Mouse (Mus musculus): ENCODE results near the gene Gm20662. TPM values are rescaled to one million over a fixed set of nuclear protein-coding genes. Genes with fewer than 3 reads are reported as not detected.
A peak's percentile ranks its signal among the peaks of the same experiment; 100 is the strongest.
"Not testable (repeated sequence)": the region's sequence is repeated elsewhere in the genome, so short reads cannot be mapped to it uniquely, and the experiment has no call there.

Gm20662 gene
- total RNA-seq, 2 experiments from 2014 or later: not detected

- DNase-seq: no peak
Measured at GRCm38 (mm10) chr9:108010385-108010784, 14.2 kb downstream of the Gm20662 start.

GRCm38 (mm10) chr9:108013577-108013976 is 17.4 kb downstream of the Gm20662 start:
- DNase-seq: not testable (repeated sequence)

- no peak for DNase-seq
Measured at GRCm38 (mm10) chr9:108017127-108017526, 21.0 kb downstream of the Gm20662 start.

- no peak for DNase-seq
Measured at GRCm38 (mm10) chr9:108020741-108021140, 24.6 kb downstream of the Gm20662 start.

GRCm38 (mm10) chr9:108023216-108023615 is 27.1 kb downstream of the Gm20662 start:
- DNase-seq: no peak

- DNase-seq: no peak
Measured at GRCm38 (mm10) chr9:108026584-108026983, 30.4 kb downstream of the Gm20662 start.

- DNase-seq: no peak
Measured at GRCm38 (mm10) chr9:108027867-108028266, 31.7 kb downstream of the Gm20662 start.

- DNase-seq: no peak
Measured at GRCm38 (mm10) chr9:108032126-108032525, 36.0 kb downstream of the Gm20662 start.

GRCm38 (mm10) chr9:108035331-108036156 is 39.4 kb downstream of the Gm20662 start:
- no peak for DNase-seq

- no peak for DNase-seq
Measured at GRCm38 (mm10) chr9:108044751-108045492, 48.8 kb downstream of the Gm20662 start.

GRCm38 (mm10) chr9:108046582-108046981 is 50.4 kb downstream of the Gm20662 start:
- peak; percentile 25 for DNase-seq

- peak; percentile 5 for DNase-seq
Measured at GRCm38 (mm10) chr9:108047601-108048565, 51.7 kb downstream of the Gm20662 start.

GRCm38 (mm10) chr9:108048566-108048955 is 52.4 kb downstream of the Gm20662 start:
- no peak for DNase-seq

- DNase-seq: peak; percentile 97
Measured at GRCm38 (mm10) chr9:108049016-108049455, 52.9 kb downstream of the Gm20662 start, which contains the start of gene Gmppb. Gene Gmppb, plus strand, starts transcription at chr9:108049242.

GRCm38 (mm10) chr9:108049561-108050251 is 53.6 kb downstream of the Gm20662 start:
- DNase-seq: peak; percentile 7

- peak; percentile 10 for DNase-seq
Measured at GRCm38 (mm10) chr9:108051184-108051930, 55.2 kb downstream of the Gm20662 start.

GRCm38 (mm10) chr9:108051931-108052220 is 55.7 kb downstream of the Gm20662 start:
- no peak for DNase-seq

- no peak for DNase-seq
Measured at GRCm38 (mm10) chr9:108052411-108052810, 56.3 kb downstream of the Gm20662 start.

GRCm38 (mm10) chr9:108052885-108053664 is 56.9 kb downstream of the Gm20662 start, which contains the start of gene Amigo3:
Gene Amigo3, plus strand, starts transcription at chr9:108053159.
- DNase-seq: peak; percentile 93
